Mouse (Mus musculus) monocyte, adult 5-6 weeks (primary cell): Measurements from ENCODE around the gene Hsd17b12. TPM values are rescaled to one million over a fixed set of nuclear protein-coding genes. Genes with fewer than 3 reads are reported as not detected.
A peak's percentile ranks its signal among the peaks of the same experiment; 100 is the strongest.

Experiments used
- ATAC-seq: fragments of 153-309, 156-312 bp; replicated peaks from 2 replicates; pipeline ENCODE4 v1.8.0; 2017; ENCODE audit warnings: mild to moderate bottlenecking; ENCODE audit not compliant: low TSS enrichment, insufficient number of reproducible peaks, severe bottlenecking, poor library complexity, low FRiP score
- total RNA-seq: library from RNA; stranded (forward); fragments of 200-1000, 200-491, 200-594 nt; gene quantifications from 3 replicates; pipeline ENCODE4 v1.2.3, GENCODE M21; 2017

Hsd17b12 gene
- total RNA-seq, 1 experiment from 2014 or later, result 97.6 TPM

- no peak for ATAC-seq
Measured at GRCm38 (mm10) chr2:94040391-94041125, 117.2 kb downstream of the Hsd17b12 start.

GRCm38 (mm10) chr2:94035428-94036331 lies 122.1 kb downstream of the Hsd17b12 start:
- ATAC-seq, result no peak

DNA sequence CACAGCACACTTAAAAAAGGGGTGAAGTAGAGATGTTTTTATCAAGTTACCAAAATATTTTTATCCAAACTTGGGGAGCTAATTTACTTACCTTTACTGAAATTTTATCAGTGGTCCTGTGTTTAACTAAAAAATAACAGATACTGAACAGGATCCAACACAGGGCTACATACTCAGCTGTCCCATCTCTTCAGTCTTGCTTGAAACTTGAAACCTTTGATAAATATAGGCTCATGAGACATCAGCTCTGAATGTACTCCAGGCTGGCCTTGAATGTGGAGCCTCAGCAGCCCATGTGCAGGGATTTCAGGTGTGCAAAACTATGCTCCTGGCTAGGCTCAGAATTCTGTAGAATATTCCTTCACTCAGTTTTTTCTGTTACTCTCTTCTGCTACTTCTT lies 127.2 kb downstream of the Hsd17b12 start:
- ATAC-seq, result no peak

DNA sequence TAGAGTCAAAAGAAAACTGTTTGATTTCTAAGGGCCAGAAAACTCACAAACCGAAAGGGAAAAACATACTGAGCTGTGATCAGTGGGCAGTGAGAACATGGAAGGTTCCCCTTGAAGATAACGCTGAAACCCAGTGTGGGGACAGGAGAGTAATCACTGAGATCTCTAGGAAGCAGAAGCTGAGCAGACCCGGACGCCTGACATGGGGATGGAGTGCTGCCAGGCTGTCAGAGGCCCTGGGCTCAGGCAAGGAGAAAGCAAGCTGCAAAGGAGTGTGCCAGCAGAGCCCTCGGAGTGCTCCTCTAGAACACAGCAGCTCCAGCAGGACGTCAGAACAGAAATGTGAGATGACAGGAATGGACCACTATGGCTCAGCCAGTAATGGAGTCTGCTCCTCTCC lies 133.1 kb downstream of the Hsd17b12 start:
- 0 out of 2 replicates have a peak, but pooled peaks have one; percentile 22 for ATAC-seq

DNA sequence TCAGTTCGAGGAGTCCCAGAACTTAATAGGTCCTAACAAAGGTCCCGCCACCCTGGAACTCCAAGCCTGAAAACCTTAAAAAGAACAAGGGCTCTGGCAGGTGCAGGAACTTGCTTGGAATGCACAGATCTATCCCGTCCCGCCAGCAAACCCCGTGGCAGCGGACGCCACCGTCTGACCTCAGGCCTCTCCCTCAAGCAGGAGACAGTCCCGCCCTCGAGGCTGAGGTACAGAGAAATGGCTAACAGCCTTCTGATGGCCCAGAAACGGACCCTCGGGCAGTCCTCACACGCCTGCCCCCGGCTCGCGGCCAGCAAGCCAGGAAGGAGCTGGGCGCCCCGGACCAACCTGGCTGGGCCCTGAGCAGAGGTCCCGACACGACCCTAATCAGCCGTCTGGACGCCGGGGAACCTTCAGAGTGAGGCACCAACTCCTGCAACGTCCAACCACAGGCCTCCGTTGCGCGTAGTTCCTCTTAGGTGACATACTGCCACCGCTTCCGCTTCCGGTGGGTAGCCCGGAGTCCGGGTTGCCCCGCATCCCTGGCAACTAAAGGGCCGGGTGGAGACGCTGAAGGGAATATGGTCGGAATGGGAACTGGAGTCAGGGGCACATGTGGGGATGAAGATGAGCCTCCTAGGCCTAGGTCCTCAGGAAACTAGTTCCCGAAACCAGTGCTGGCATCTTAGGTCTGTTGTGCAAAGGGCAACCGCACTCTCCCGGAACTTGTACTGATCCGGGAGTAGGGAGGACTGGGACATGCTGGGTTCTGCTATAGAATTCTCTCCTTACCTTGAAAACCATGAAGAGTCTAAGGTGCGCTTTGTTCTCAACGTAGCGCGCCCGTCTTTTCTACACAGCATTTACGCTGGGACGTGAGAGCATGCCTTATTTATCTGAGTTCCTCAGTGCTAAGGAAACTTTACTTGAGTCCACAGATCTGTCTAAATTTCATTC lies 147.2 kb downstream of the Hsd17b12 start, which contains the start of gene Alkbh3:
Alkbh3 (minus strand) TSS at position 473 of the 957 bp plus-strand sequence.
- ATAC-seq, result peak; percentile 100

GRCm38 (mm10) chr2:94002331-94002730 lies 155.4 kb downstream of the Hsd17b12 start:
- ATAC-seq, result peak; percentile 77; the same call in 1 of the 2 replicates

DNA sequence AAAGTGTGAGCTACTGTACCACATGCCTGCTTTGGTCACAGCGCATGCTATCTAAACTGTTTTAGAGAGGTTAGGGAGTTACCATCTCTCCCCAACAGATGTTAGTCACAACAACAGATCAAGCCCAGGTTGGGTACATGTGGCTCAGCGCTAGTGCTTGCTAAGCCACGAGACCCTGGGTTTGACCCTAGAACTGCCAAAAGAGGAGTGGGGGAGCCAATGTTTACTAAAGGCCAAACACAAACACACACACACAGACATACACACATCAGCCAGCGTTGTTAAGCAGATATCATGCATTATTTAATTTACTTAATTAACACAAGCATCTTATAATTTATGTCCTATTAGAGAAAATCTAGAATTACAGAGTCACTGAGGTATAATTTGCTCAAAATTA lies 155.8 kb downstream of the Hsd17b12 start:
- ATAC-seq, result no peak

- ATAC-seq, result no peak
Measured at GRCm38 (mm10) chr2:94001411-94001810, 156.4 kb downstream of the Hsd17b12 start.

GRCm38 (mm10) chr2:93996254-93996653 lies 161.5 kb downstream of the Hsd17b12 start, which contains the start of gene Gm27027:
Gene Gm27027, minus strand, starts transcription at chr2:93996354.
- ATAC-seq, result no peak

GRCm38 (mm10) chr2:93992810-93993209 lies 165.0 kb downstream of the Hsd17b12 start:
- no peak for ATAC-seq

- ATAC-seq, result no peak
Measured at GRCm38 (mm10) chr2:93992259-93992658, 165.5 kb downstream of the Hsd17b12 start.

GRCm38 (mm10) chr2:93991336-93991735 lies 166.4 kb downstream of the Hsd17b12 start:
- ATAC-seq, result no peak

DNA sequence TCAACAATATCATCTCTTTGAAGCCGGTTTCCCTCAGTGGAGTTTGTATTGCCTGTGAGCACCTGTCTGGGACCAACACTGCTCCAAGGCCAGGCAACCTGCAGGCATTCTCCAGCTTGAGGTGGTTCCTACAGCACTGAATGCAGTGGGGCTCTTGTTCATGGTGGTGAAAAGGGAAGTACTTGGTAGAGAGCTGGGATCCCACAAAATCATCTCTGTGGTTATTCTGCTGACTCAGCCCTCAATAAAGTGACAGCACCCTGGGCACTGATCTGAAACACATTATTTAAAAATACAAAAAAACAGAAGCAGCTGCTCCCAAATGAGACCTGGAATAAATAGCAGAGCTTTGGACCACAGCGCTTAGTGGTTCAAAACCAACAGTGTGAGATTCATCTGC lies 169.3 kb downstream of the Hsd17b12 start:
- no peak for ATAC-seq

Other genes starting within 250 kb of the Hsd17b12 start
- not detected in 3 replicates for gene Gm13889, start 200.8 kb downstream of the Hsd17b12 start, total RNA-seq
- not detected in 3 replicates for gene Gm27027, start 161.6 kb downstream of the Hsd17b12 start, total RNA-seq
- gene Alkbh3, start 147.2 kb downstream of the Hsd17b12 start, total RNA-seq, result 31.3 to 51.4 TPM (median 31.8 TPM) in 3 replicates
- gene Ttc17, start 248.7 kb upstream of the Hsd17b12 start, total RNA-seq, result 39.2 to 67.6 TPM (median 63.9 TPM) in 3 replicates